9 mouse cellular contexts compared by ENCODE assay signal in the genomic region with DNA sequence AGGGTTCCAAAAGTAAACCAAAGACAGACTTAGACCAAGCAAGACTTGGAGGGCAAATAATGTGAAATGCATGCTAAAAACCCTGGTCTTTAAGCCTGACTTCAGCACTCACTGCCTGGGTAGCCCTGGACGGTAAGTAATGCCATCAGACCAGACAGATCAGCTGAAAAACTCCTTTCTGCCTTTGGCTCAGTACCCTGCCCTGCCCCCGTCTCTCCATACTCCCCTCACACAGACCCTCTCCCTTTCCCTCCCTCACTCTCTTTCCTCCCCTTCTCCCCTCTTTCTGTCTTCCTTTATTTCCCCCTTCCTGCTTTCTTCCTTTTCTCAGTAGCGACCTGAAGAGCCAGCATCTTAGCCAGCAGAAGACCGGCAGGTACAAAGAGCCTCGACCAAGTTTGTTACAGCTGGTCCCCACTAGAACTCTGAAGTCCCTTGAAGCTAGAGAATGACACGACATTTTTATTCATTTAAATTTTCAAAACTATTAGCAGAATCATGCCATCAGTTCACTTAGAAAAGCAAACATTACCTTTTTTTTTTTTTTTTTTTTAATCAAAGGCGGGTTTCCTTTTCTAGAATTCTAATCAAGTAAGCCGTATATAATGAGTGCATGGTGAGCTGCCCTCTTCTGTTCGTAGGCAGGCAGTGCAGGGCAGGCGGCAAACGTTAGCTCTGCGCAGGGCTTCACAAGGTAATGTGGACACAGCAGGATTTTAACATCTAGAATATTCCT. TPM values are rescaled to one million over a fixed set of nuclear protein-coding genes. Genes with fewer than 3 reads are reported as not detected.
DNase-seq lines count a peak whose midpoint lies in the region; ATAC-seq and TF ChIP-seq lines count a peak whose summit lies in the region.
"Had no signal": no experiment of that assay in that cellular context is flagged by ENCODE, and none has a peak within 500 bp of the region (broad histone marks: within the 10 kb centered on the region; RNA-seq: fewer than 3 reads in every experiment).

No protein-coding gene starts in this region.

- H3K4me2 ChIP-seq in lung, postnatal 0 days (replicated peaks; ENCODE audit: low read depth, low read length), result no peak overlapping the region

- H3K27ac ChIP-seq in lung, postnatal 0 days (ENCODE audit: low read length), result no peak overlapping the region

- 20% methylated on average over 12 of the region's 12 CpGs for WGBS in lung, postnatal 0 days

- no peaks in the 10 kb centered on the region for H3K9me3 ChIP-seq in lung, postnatal 0 days (ENCODE audit: low read length)

- ATAC-seq in lung, postnatal 0 days, result no peak

- H3K4me1 ChIP-seq in lung, postnatal 0 days (ENCODE audit: insufficient read depth, low read depth, low read length), result no peaks in the 10 kb centered on the region

- H3K4me3 ChIP-seq in lung, postnatal 0 days (ENCODE audit: low read depth, low read length), result no peak overlapping the region
- H3K4me3 ChIP-seq: myocyte had no signal

- intact Hi-C loops in heart, postnatal 10 days (cut with DNase I), result loop anchor here (1.0 kb wide), 1 partner anchor 527 kb away; no protein-coding TSS in a partner anchor

- no peak for TF ChIP-seq EP300 in lung, postnatal 0 days (IDR thresholded peaks at IDR 0.05)

- peak; percentile 81 for TF ChIP-seq CTCF in lung, postnatal 0 days (IDR thresholded peaks at IDR 0.05)

- H3K36me3 ChIP-seq in lung, postnatal 0 days (ENCODE audit: insufficient read depth, low read length), result no peaks in the 10 kb centered on the region

- H3K9ac ChIP-seq in lung, postnatal 0 days (replicated peaks; ENCODE audit: low read depth), result no peak overlapping the region

- peak; percentile 22 for DNase-seq in urinary bladder, postnatal 25 days (ENCODE audit: low spot score)
- no peak for DNase-seq in urinary bladder, adult 2 months (ENCODE audit: low spot score)
- DNase-seq in cerebellum, postnatal 14 days, result peak; percentile 62 to 71
- DNase-seq in heart, postnatal 10 days, result peak; percentile 41 to 53
- peak; percentile 66 for DNase-seq in kidney, postnatal 10 days
- DNase-seq in lung, postnatal 0 days (ENCODE audit: low spot score), result peak; percentile 53
- DNase-seq in right cerebral cortex, adult 2 months (ENCODE audit: low spot score in 2 of 2), result peak; percentile 70 to 71
- no peak for DNase-seq in spleen, postnatal 4 days (ENCODE audit: low spot score in 2 of 2)

- H3K27me3 ChIP-seq in lung, postnatal 0 days (replicated peaks; ENCODE audit: insufficient read depth, low read length), result no peaks in the 10 kb centered on the region

RNA-seq across cellular contexts. Expression of a gene that starts 48.5 kb away (rescaled TPM):
- 11.3 and 14.3 TPM in 2 replicates for polyA plus RNA-seq in urinary bladder, adult 2 months (2012; rRNA removed)
- 10 to 100 TPM; 11.2 to 12.1 TPM for total RNA-seq in heart, postnatal 10 days (2021)
- 1.9 and 2.1 TPM in 2 replicates for polyA plus RNA-seq in lung, postnatal 0 days (2015; fragmentation: Nextera tagmentation; extraction: Ambion mirVana)

Comparison
In these comparisons a context has a peak if more than half of its experiments do, and no peak if none do; other contexts are left out.
1. DNase-seq: peak in urinary bladder, postnatal 25 days (single experiment), cerebellum, postnatal 14 days (2 of 2), heart, postnatal 10 days (2 of 2), kidney, postnatal 10 days (single experiment), lung, postnatal 0 days (single experiment) and right cerebral cortex, adult 2 months (2 of 2); none in urinary bladder, adult 2 months (single experiment) and spleen, postnatal 4 days (0 of 2).